Mouse (Mus musculus) heart, adult 2 months (tissue): Measurements from ENCODE around the gene Atp6v1g2.

Source experiments
- CTCF ChIP-seq: fragments of 200-600 bp; IDR thresholded peaks from 2 replicates; pipeline ENCODE4 v1.8.1; 2022; ENCODE audit warnings: antibody characterized with exemption, mild to moderate bottlenecking, moderate library complexity
- POLR2A ChIP-seq: fragments of 200-500 bp; IDR thresholded peaks from 2 replicates; pipeline ENCODE4 v1.6.1; 2011; ENCODE audit warnings: mild to moderate bottlenecking, low read depth, low read length, control low read depth; ENCODE audit not compliant: insufficient read depth

DNA sequence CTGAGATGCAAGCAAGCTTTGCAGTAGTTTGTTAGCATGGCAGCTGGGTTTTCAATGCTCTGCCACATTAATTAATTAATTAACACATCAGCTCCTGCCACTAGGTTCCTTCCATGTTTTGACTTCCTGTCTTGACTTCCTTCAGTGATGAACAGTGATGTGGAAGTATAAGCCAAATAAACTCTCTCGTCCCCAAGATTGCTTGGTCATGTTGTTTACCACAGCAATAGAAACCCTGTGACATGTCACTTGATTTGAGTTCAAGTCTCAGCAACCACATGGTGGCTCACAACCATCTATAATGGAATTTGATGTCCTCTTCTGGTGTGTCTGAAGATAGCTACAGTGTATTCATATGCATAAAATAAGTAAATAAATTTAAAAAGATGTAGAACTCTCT, 23.9 kb downstream of the Atp6v1g2 start:
- no peak for TF ChIP-seq CTCF
- TF ChIP-seq POLR2A = no peak
